Comparison of ENCODE assay signal across 8 mouse cellular contexts in genomic region chr11:62573959-62574702, GRCm38 (mm10). TPM values are rescaled to one million over a fixed set of nuclear protein-coding genes. Genes with fewer than 3 reads are reported as not detected.
DNase-seq lines count a peak whose midpoint lies in the region; ATAC-seq and TF ChIP-seq lines count a peak whose summit lies in the region.

Gene Trpv2, plus strand, starts transcription at chr11:62574486.

- no peak for DNase-seq in kidney, postnatal 0 days (ENCODE audit: low spot score)
- no peak for DNase-seq in kidney, postnatal 25 days
- DNase-seq in hindbrain, embryonic 14.5 days (ENCODE audit: low spot score), result no peak
- DNase-seq in liver, postnatal 0 days, result peak; percentile 42
- DNase-seq in thymus, adult 18-20 months, result peak; percentile 60 to 83
- DNase-seq in cerebellum, adult 8-10 months, result no peak
- no peak for DNase-seq in right cerebral cortex, postnatal 36 days (ENCODE audit: low spot score in 2 of 2)

- no peak within 1 kb of the TSS for H3K27ac ChIP-seq in kidney, postnatal 0 days
- H3K27ac ChIP-seq in bone marrow, adult 2 months (ENCODE audit: control insufficient read depth, insufficient read depth, low read depth, low read length, poor library complexity), result peak within 1 kb of the TSS; percentile 80
- H3K27ac ChIP-seq in hindbrain, embryonic 14.5 days, result peak within 1 kb of the TSS; percentile 75; the same call in 1 of the 2 replicates
- peak within 1 kb of the TSS; percentile 65 for H3K27ac ChIP-seq in liver, postnatal 0 days (ENCODE audit: low read depth)

- H3K4me1 ChIP-seq in kidney, postnatal 0 days (replicated peaks; ENCODE audit: insufficient read depth, low read length), result no peaks in the 10 kb centered on the region
- H3K4me1 ChIP-seq in bone marrow, adult 2 months (ENCODE audit: control insufficient read depth, insufficient read depth, low read length), result peaks cover 3% of the 10 kb centered on the region
- no peaks in the 10 kb centered on the region; the same call in none of the 2 replicates for H3K4me1 ChIP-seq in hindbrain, embryonic 14.5 days (replicated peaks; ENCODE audit: control insufficient read depth, insufficient read depth, low read length)
- peaks cover 26% of the 10 kb centered on the region for H3K4me1 ChIP-seq in liver, postnatal 0 days (ENCODE audit: insufficient read depth)

- TF ChIP-seq CTCF in kidney, postnatal 0 days (IDR thresholded peaks at IDR 0.05; ENCODE audit: low read depth), result no peak
- TF ChIP-seq CTCF in bone marrow, adult 2 months (IDR thresholded peaks at IDR 0.05; ENCODE audit: control insufficient read depth, insufficient read depth, low read length), result no peak
- no peak for TF ChIP-seq CTCF in liver, postnatal 0 days (IDR thresholded peaks at IDR 0.05; ENCODE audit: low read depth)

- TF ChIP-seq EP300 in liver, postnatal 0 days (IDR thresholded peaks at IDR 0.05; ENCODE audit: low read depth), result no peak

- TF ChIP-seq POLR2A in bone marrow, adult 2 months (IDR thresholded peaks at IDR 0.05; ENCODE audit: borderline replicate concordance, control insufficient read depth, low read depth, low read length), result no peak

- ATAC-seq in kidney, postnatal 0 days (replicated peaks; ENCODE audit: low FRiP score, low read depth), result no peak
- ATAC-seq in hindbrain, embryonic 14.5 days (ENCODE audit: low FRiP score), result no peak
- no peak for ATAC-seq in liver, postnatal 0 days

- H3K9me3 ChIP-seq in kidney, postnatal 0 days (replicated peaks; ENCODE audit: low read length), result no peaks in the 10 kb centered on the region
- no peaks in the 10 kb centered on the region for H3K9me3 ChIP-seq in hindbrain, embryonic 14.5 days (ENCODE audit: control insufficient read depth, low read length)
- H3K9me3 ChIP-seq in liver, postnatal 0 days (ENCODE audit: low read length), result no peaks in the 10 kb centered on the region

- H3K36me3 ChIP-seq in kidney, postnatal 0 days (ENCODE audit: insufficient read depth, low read length), result no peaks in the 10 kb centered on the region
- peaks cover 6% of the 10 kb centered on the region; the same call in 1 of the 2 replicates for H3K36me3 ChIP-seq in hindbrain, embryonic 14.5 days (replicated peaks; ENCODE audit: control insufficient read depth, insufficient read depth)
- H3K36me3 ChIP-seq in liver, postnatal 0 days (replicated peaks; ENCODE audit: insufficient read depth, low read length), result no peaks in the 10 kb centered on the region

- no peaks in the 10 kb centered on the region for H3K27me3 ChIP-seq in kidney, postnatal 0 days (ENCODE audit: insufficient read depth, low read length)
- H3K27me3 ChIP-seq in hindbrain, embryonic 14.5 days (ENCODE audit: control insufficient read depth, insufficient read depth, low read length), result no peaks in the 10 kb centered on the region
- no peaks in the 10 kb centered on the region for H3K27me3 ChIP-seq in liver, postnatal 0 days (ENCODE audit: insufficient read depth, low read length)

- peak within 1 kb of the TSS; percentile 85 for H3K4me2 ChIP-seq in kidney, postnatal 0 days (ENCODE audit: low read length)
- peak within 1 kb of the TSS; percentile 76 for H3K4me2 ChIP-seq in hindbrain, embryonic 14.5 days (replicated peaks)
- peak within 1 kb of the TSS; percentile 98 for H3K4me2 ChIP-seq in liver, postnatal 0 days (ENCODE audit: low read depth, low read length)

- 75% methylated on average over 6 of the region's 6 CpGs for WGBS in kidney, postnatal 0 days
- WGBS in bone marrow, adult 2 months, result 19% methylated on average over 6 of the region's 6 CpGs
- 80% methylated on average over 6 of the region's 6 CpGs for WGBS in hindbrain, embryonic 14.5 days
- WGBS in liver, postnatal 0 days (ENCODE audit: insufficient replicate concordance), result 51% methylated on average over 6 of the region's 6 CpGs

- H3K4me3 ChIP-seq in kidney, postnatal 0 days (replicated peaks; ENCODE audit: low read depth, low read length), result peak within 1 kb of the TSS; percentile 48
- H3K4me3 ChIP-seq in bone marrow, adult 2 months (replicated peaks; ENCODE audit: control insufficient read depth, low read depth, low read length), result peak within 1 kb of the TSS; percentile 81
- peak within 1 kb of the TSS; percentile 41 for H3K4me3 ChIP-seq in hindbrain, embryonic 14.5 days (replicated peaks; ENCODE audit: low read length)
- H3K4me3 ChIP-seq in liver, postnatal 0 days (ENCODE audit: low read depth, low read length), result peak within 1 kb of the TSS; percentile 64

- no peak within 1 kb of the TSS for H3K9ac ChIP-seq in kidney, postnatal 0 days (ENCODE audit: low read depth, low read length)
- peak within 1 kb of the TSS; percentile 63 for H3K9ac ChIP-seq in hindbrain, embryonic 14.5 days
- H3K9ac ChIP-seq in liver, postnatal 0 days (replicated peaks), result peak within 1 kb of the TSS; percentile 64; the same call in 1 of the 2 replicates

RNA-seq across cellular contexts. Expression of gene Trpv2, which starts in this region (rescaled TPM):
- polyA plus RNA-seq in kidney, postnatal 0 days (2015; fragmentation: Nextera tagmentation; extraction: Ambion mirVana), result 1.7 and 2.4 TPM in 2 replicates
- 10.0 and 22.0 TPM in 2 replicates for polyA plus RNA-seq in bone marrow, adult 2 months (2011; ENCODE audit: insufficient read depth, insufficient read length, low replicate concordance, missing spikeins)
- 22.6 and 28.2 TPM in 2 replicates for polyA plus RNA-seq in hindbrain, embryonic 14.5 days (2014; fragmentation: Nextera tagmentation; extraction: Ambion mirVana)
- 4.7 and 5.4 TPM in 2 replicates for polyA plus RNA-seq in liver, postnatal 0 days (2015; fragmentation: Nextera tagmentation; extraction: Ambion mirVana)

Comparison
In these comparisons a context has a peak if more than half of its experiments do, and no peak if none do; other contexts are left out.
1. DNase-seq: peak in liver, postnatal 0 days (single experiment) and thymus, adult 18-20 months (2 of 2); none in kidney, postnatal 0 days (single experiment), kidney, postnatal 25 days (0 of 2), hindbrain, embryonic 14.5 days (single experiment), cerebellum, adult 8-10 months (single experiment) and right cerebral cortex, postnatal 36 days (0 of 2).
2. Peak in every context shown above with its lines, with median percentiles within 50 percentile points of each other: H3K4me2 ChIP-seq and H3K4me3 ChIP-seq.